Mouse (Mus musculus) right cerebral cortex, adult 18-20 months (tissue): ENCODE data around the gene Frrs1l.

ENCODE experiments used
- DNase-seq: peaks from one replicate; pipeline ENCODE4 v3.0.0; 2022; ENCODE audit warnings: mixed read lengths

Gene Frrs1l

DNA sequence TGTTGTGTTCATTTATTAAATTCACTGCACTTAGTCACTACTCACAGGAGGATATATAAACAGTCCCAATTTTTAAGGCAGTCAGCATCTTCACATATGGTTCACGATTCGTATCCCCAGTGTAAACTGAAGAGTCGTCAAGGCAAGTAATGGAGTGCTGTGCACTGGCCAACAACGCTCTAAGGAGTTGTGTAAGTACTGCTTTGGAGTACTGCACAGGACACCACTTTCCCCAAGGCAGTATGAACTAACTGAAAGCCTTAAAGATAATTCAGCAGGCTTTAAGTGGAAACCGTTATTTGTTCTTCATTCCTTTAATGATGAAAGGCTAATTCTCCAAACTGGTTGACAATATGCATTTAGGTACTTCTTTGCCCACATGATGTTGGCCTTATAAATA, 82.5 kb downstream of the Frrs1l start:
- DNase-seq: no peak
